9 mouse cellular contexts compared by ENCODE assay signal in the genomic region with DNA sequence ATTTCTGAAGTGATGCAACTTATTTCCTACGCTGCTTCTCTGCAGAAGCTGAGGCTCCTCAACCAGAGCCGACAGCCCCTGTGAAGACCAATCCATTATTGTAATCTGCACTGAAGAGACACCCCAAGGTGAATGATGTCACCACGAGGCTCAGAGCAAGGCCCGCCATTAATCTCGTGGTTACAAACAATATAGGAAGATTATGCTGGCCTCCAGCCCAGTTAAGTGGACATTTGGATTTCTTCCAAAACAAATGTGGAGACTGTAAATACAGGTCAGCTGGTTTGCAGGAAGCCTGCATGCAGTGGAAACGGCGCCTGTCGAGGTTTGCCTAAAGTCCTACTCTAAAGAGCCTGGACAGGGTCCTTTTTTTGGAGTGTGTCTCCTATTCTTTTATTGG.
A peak's percentile ranks its signal among the peaks of the same experiment; 100 is the strongest.
DNase-seq lines count a peak whose midpoint lies in the region; ATAC-seq and TF ChIP-seq lines count a peak whose summit lies in the region.
"Had no signal": no experiment of that assay in that cellular context is flagged by ENCODE, and none has a peak within 500 bp of the region (broad histone marks: within the 10 kb centered on the region; RNA-seq: fewer than 3 reads in every experiment).

No protein-coding gene starts in this region.

- peak overlapping the region; percentile 70; the same call in 1 of the 2 replicates for H3K27ac ChIP-seq in intestine, embryonic 15.5 days
- H3K27ac ChIP-seq in lung, embryonic 14.5 days (ENCODE audit: low read depth), result no peak overlapping the region
- H3K27ac ChIP-seq in layer of hippocampus, adult 2 months, result no peak overlapping the region
- H3K27ac ChIP-seq: limb, embryonic 15.5 days had no signal

- no peak for TF ChIP-seq CTCF in Patski (IDR thresholded peaks at IDR 0.05)
- no peak for TF ChIP-seq CTCF in lung, embryonic 14.5 days (IDR thresholded peaks at IDR 0.05; ENCODE audit: low read depth)
- no peak for TF ChIP-seq CTCF in layer of hippocampus, adult 2 months (conservative IDR thresholded peaks at IDR 0.05)

- H3K36me3 ChIP-seq in intestine, embryonic 15.5 days, result no peaks in the 10 kb centered on the region
- H3K36me3 ChIP-seq in lung, embryonic 14.5 days (ENCODE audit: insufficient read depth), result no peaks in the 10 kb centered on the region
- H3K36me3 ChIP-seq: limb, embryonic 15.5 days had no signal

- in situ Hi-C loops in Patski (cut with MboI; ENCODE audit: low pct_unique_long_range_greater_than_20kb), result no loop called here

- 18% methylated on average over 8 of the region's 8 CpGs for WGBS in intestine, embryonic 15.5 days
- 5% methylated on average over 8 of the region's 8 CpGs for WGBS in lung, embryonic 14.5 days

- CTCF ChIA-PET in Patski (lab: Charles Lee), result interaction anchor here (1.1 kb wide), 1 partner anchor 9 kb away, joined by 3 read pairs; no protein-coding TSS in a partner anchor

- peaks cover 6% of the 10 kb centered on the region for H3K27me3 ChIP-seq in Patski
- no peaks in the 10 kb centered on the region for H3K27me3 ChIP-seq in intestine, embryonic 15.5 days (replicated peaks)
- H3K27me3 ChIP-seq in lung, embryonic 14.5 days (ENCODE audit: insufficient read depth, low read length), result no peaks in the 10 kb centered on the region
- H3K27me3 ChIP-seq: limb, embryonic 15.5 days had no signal

- DNase-seq in cerebellum, adult 9-11 months, result peak; percentile 44
- no peak for DNase-seq in cerebellum, postnatal 4 days (ENCODE audit: low spot score in 2 of 2)
- peak; percentile 46 for DNase-seq in Patski (ENCODE audit: low read depth, low spot score)
- peak; percentile 98 for DNase-seq in lung, embryonic 14.5 days
- DNase-seq in spleen, postnatal 4 days (ENCODE audit: low spot score in 2 of 2), result no peak
- no peak for DNase-seq in layer of hippocampus, adult 2 months (ENCODE audit: low spot score in 2 of 2)

- H3K9me3 ChIP-seq in intestine, embryonic 15.5 days, result no peaks in the 10 kb centered on the region
- no peaks in the 10 kb centered on the region for H3K9me3 ChIP-seq in lung, embryonic 14.5 days (ENCODE audit: low read depth, low read length)
- H3K9me3 ChIP-seq: limb, embryonic 15.5 days had no signal

- no peak for ATAC-seq in Patski
- ATAC-seq in intestine, embryonic 15.5 days, result peak; percentile 77
- peak; percentile 92 for ATAC-seq in lung, embryonic 14.5 days (ENCODE audit: insufficient read depth)
- no peak for ATAC-seq in frontal cortex, adult (ENCODE audit: low TSS enrichment)

- POLR2A ChIA-PET in Patski (lab: Charles Lee), result no interaction called here

- H3K4me2 ChIP-seq in intestine, embryonic 15.5 days (replicated peaks), result 0 out of 2 replicates have a peak overlapping the region, but pooled peaks have one; percentile 4
- H3K4me2 ChIP-seq in lung, embryonic 14.5 days, result peak overlapping the region; percentile 25; the same call in 1 of the 2 replicates
- H3K4me2 ChIP-seq: limb, embryonic 15.5 days had no signal

- H3K9ac ChIP-seq in intestine, embryonic 15.5 days, result no peak overlapping the region
- H3K9ac ChIP-seq in lung, embryonic 14.5 days, result no peak overlapping the region
- H3K9ac ChIP-seq: limb, embryonic 15.5 days had no signal

- peaks cover 33% of the 10 kb centered on the region for H3K4me1 ChIP-seq in intestine, embryonic 15.5 days (replicated peaks)
- H3K4me1 ChIP-seq in lung, embryonic 14.5 days (ENCODE audit: insufficient read depth), result peaks cover 27% of the 10 kb centered on the region

- H3K4me3 ChIP-seq in intestine, embryonic 15.5 days (replicated peaks), result no peak overlapping the region
- no peak overlapping the region for H3K4me3 ChIP-seq in lung, embryonic 14.5 days (ENCODE audit: low read depth, low read length)
- no peak overlapping the region for H3K4me3 ChIP-seq in layer of hippocampus, adult 2 months
- H3K4me3 ChIP-seq: limb, embryonic 15.5 days had no signal

Comparison
In these comparisons a context has a peak if more than half of its experiments do, and no peak if none do; other contexts are left out.
1. DNase-seq: peak in cerebellum, adult 9-11 months (single experiment), Patski (single experiment) and lung, embryonic 14.5 days (single experiment); none in cerebellum, postnatal 4 days (0 of 2), spleen, postnatal 4 days (0 of 2) and layer of hippocampus, adult 2 months (0 of 2).
2. ATAC-seq: peak in intestine, embryonic 15.5 days (single experiment) and lung, embryonic 14.5 days (single experiment); none in Patski (single experiment) and frontal cortex, adult (single experiment).